Mouse (Mus musculus) E14TG2a.4 (cell line): ENCODE measurements around the gene Tlr2.

Experiments
- CTCF ChIP-seq: conservative IDR thresholded peaks from 2 replicates; pipeline ENCODE4 v1.5.1; 2014; ENCODE audit warnings: low read length
- NANOG ChIP-seq: IDR thresholded peaks from 2 replicates; pipeline ENCODE4 v1.6.1; 2014; ENCODE audit warnings: borderline replicate concordance, low read length, mixed read lengths
- POU5F1 ChIP-seq: IDR thresholded peaks from 2 replicates; pipeline ENCODE4 v1.6.1; 2014; ENCODE audit warnings: low read length, borderline replicate concordance

- no peak for TF ChIP-seq CTCF
- TF ChIP-seq NANOG: no peak
- TF ChIP-seq POU5F1: no peak
Observed at GRCm38 (mm10) chr3:83859595-83859994, 18.0 kb upstream of the Tlr2 start.
